Comparison of ENCODE assay signal across 19 mouse cellular contexts in the genomic region with DNA sequence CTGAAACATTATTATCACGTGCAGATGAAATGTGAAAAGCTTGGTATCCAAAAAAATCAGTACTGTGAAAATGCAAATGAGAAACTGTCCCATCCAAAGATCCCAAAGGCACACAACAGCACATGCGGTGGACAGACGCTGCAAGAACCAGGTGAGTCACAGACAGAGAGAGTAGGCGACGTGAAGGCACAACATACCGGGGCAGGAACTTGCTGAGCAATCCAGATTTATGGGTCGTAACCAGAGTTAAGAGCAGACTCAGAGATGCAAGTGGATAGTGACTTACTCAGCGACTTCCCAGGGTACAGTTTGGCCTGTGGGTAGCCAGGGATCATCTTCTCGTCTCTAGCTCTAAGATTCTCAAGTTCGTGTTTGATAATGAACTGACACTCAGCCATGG.
"Had no signal": no experiment of that assay in that cellular context is flagged by ENCODE, and none has a peak within 500 bp of the region (broad histone marks: within the 10 kb centered on the region; RNA-seq: fewer than 3 reads in every experiment).

No protein-coding gene starts in this region.

- H3K9ac ChIP-seq: lung, embryonic 14.5 days; midbrain, embryonic 12.5 days; neural tube, embryonic 13.5 days; neural tube, embryonic 15.5 days had no signal

- H3K27me3 ChIP-seq: midbrain, embryonic 12.5 days; neural tube, embryonic 13.5 days; neural tube, embryonic 15.5 days had no signal

- H3K9me3 ChIP-seq: midbrain, embryonic 10.5 days; midbrain, embryonic 12.5 days; neural tube, embryonic 13.5 days; neural tube, embryonic 15.5 days had no signal

- DNase-seq: lung, adult 18-20 months; lung, embryonic 14.5 days; lung, postnatal 10 days; lung, postnatal 4 days; midbrain, embryonic 14.5 days; retina, postnatal 1 day; right cerebral cortex, adult 18-20 months; right cerebral cortex, postnatal 25 days; right cerebral cortex, postnatal 4 days; spleen, adult 18-20 months; thymus, adult 2 months; thymus, postnatal 14 days; thymus, postnatal 36 days had no signal

- H3K4me1 ChIP-seq: midbrain, embryonic 10.5 days; midbrain, embryonic 12.5 days; neural tube, embryonic 13.5 days had no signal

- H3K27ac ChIP-seq: midbrain, embryonic 10.5 days; midbrain, embryonic 12.5 days; neural tube, embryonic 13.5 days; neural tube, embryonic 15.5 days had no signal

- H3K4me3 ChIP-seq: midbrain, embryonic 10.5 days; midbrain, embryonic 12.5 days; myocyte; neural tube, embryonic 13.5 days; neural tube, embryonic 15.5 days had no signal

- ATAC-seq: midbrain, embryonic 16.5 days had no signal

- H3K4me2 ChIP-seq: lung, embryonic 14.5 days; midbrain, embryonic 12.5 days; neural tube, embryonic 13.5 days; neural tube, embryonic 15.5 days had no signal
